16 mouse cellular contexts compared by ENCODE assay signal in genomic region chr9:49959987-49960386, GRCm38 (mm10).
DNase-seq lines count a peak whose midpoint lies in the region; ATAC-seq and TF ChIP-seq lines count a peak whose summit lies in the region.
"Had no signal": no experiment of that assay in that cellular context is flagged by ENCODE, and none has a peak within 500 bp of the region (broad histone marks: within the 10 kb centered on the region; RNA-seq: fewer than 3 reads in every experiment).

No protein-coding gene starts in this region.

- no peak for TF ChIP-seq CTCF in kidney, postnatal 0 days (IDR thresholded peaks at IDR 0.05; ENCODE audit: low read depth)
- TF ChIP-seq CTCF in layer of hippocampus, adult 2 months (conservative IDR thresholded peaks at IDR 0.05) = no peak

- DNase-seq in heart, postnatal 4 days = no peak
- DNase-seq in kidney, postnatal 0 days (ENCODE audit: low spot score) = peak; percentile 38
- no peak for DNase-seq in kidney, adult 8-10 months
- no peak for DNase-seq in layer of hippocampus, adult 2 months (ENCODE audit: low spot score in 2 of 2)
- DNase-seq: cerebellum, adult 11 months; cerebellum, postnatal 25 days; gastrocnemius, postnatal 36 days; heart, postnatal 10 days; kidney, adult 2 months; lung, adult 2 months had no signal

- WGBS in heart, embryonic 15.5 days = 40% methylated on average over 10 of the region's 10 CpGs
- WGBS in kidney, postnatal 0 days = 49% methylated on average over 10 of the region's 10 CpGs
- WGBS in hindbrain, embryonic 13.5 days = 46% methylated on average over 10 of the region's 10 CpGs
- 38% methylated on average over 10 of the region's 10 CpGs for WGBS in midbrain, embryonic 16.5 days

- 0 out of 2 replicates have a peak overlapping the region, but pooled peaks have one; percentile 5 for H3K27ac ChIP-seq in heart, embryonic 15.5 days
- H3K27ac ChIP-seq in kidney, postnatal 0 days = no peak overlapping the region
- peak overlapping the region; percentile 27 for H3K27ac ChIP-seq in hindbrain, embryonic 13.5 days
- H3K27ac ChIP-seq in midbrain, embryonic 16.5 days (ENCODE audit: low read length) = no peak overlapping the region
- no peak overlapping the region for H3K27ac ChIP-seq in layer of hippocampus, adult 2 months
- H3K27ac ChIP-seq: embryonic facial prominence, embryonic 15.5 days; limb, embryonic 15.5 days; macrophage had no signal

- no peak overlapping the region for H3K4me3 ChIP-seq in heart, embryonic 15.5 days
- no peak overlapping the region for H3K4me3 ChIP-seq in kidney, postnatal 0 days (replicated peaks; ENCODE audit: low read depth, low read length)
- H3K4me3 ChIP-seq in hindbrain, embryonic 13.5 days = no peak overlapping the region
- no peak overlapping the region for H3K4me3 ChIP-seq in midbrain, embryonic 16.5 days (ENCODE audit: low read depth, low read length)
- H3K4me3 ChIP-seq in layer of hippocampus, adult 2 months = no peak overlapping the region
- H3K4me3 ChIP-seq: embryonic facial prominence, embryonic 15.5 days; limb, embryonic 15.5 days had no signal

- no peak overlapping the region for H3K4me2 ChIP-seq in heart, embryonic 15.5 days
- no peak overlapping the region for H3K4me2 ChIP-seq in kidney, postnatal 0 days (ENCODE audit: low read length)
- H3K4me2 ChIP-seq in hindbrain, embryonic 13.5 days = no peak overlapping the region
- H3K4me2 ChIP-seq in midbrain, embryonic 16.5 days (ENCODE audit: low read length) = no peak overlapping the region
- H3K4me2 ChIP-seq: embryonic facial prominence, embryonic 15.5 days; limb, embryonic 15.5 days had no signal

- peaks cover 23% of the 10 kb centered on the region for H3K4me1 ChIP-seq in heart, embryonic 15.5 days (replicated peaks)
- peaks cover 17% of the 10 kb centered on the region; the same call in 1 of the 2 replicates for H3K4me1 ChIP-seq in kidney, postnatal 0 days (replicated peaks; ENCODE audit: insufficient read depth, low read length)
- H3K4me1 ChIP-seq in hindbrain, embryonic 13.5 days (replicated peaks) = peaks cover 49% of the 10 kb centered on the region
- peaks cover 27% of the 10 kb centered on the region for H3K4me1 ChIP-seq in midbrain, embryonic 16.5 days (ENCODE audit: control insufficient read depth, insufficient read depth, low read length)

- no peaks in the 10 kb centered on the region for H3K27me3 ChIP-seq in heart, embryonic 15.5 days
- no peaks in the 10 kb centered on the region for H3K27me3 ChIP-seq in kidney, postnatal 0 days (ENCODE audit: insufficient read depth, low read length)
- H3K27me3 ChIP-seq in hindbrain, embryonic 13.5 days = no peaks in the 10 kb centered on the region
- no peaks in the 10 kb centered on the region for H3K27me3 ChIP-seq in midbrain, embryonic 16.5 days (ENCODE audit: control insufficient read depth, insufficient read depth, low read depth, low read length)
- H3K27me3 ChIP-seq: embryonic facial prominence, embryonic 15.5 days; limb, embryonic 15.5 days had no signal

- H3K9me3 ChIP-seq in heart, embryonic 15.5 days (replicated peaks) = no peaks in the 10 kb centered on the region
- no peaks in the 10 kb centered on the region for H3K9me3 ChIP-seq in kidney, postnatal 0 days (replicated peaks; ENCODE audit: low read length)
- H3K9me3 ChIP-seq in hindbrain, embryonic 13.5 days = no peaks in the 10 kb centered on the region
- no peaks in the 10 kb centered on the region for H3K9me3 ChIP-seq in midbrain, embryonic 16.5 days (replicated peaks; ENCODE audit: control insufficient read depth, low read length, poor library complexity, severe bottlenecking)
- H3K9me3 ChIP-seq: embryonic facial prominence, embryonic 15.5 days; limb, embryonic 15.5 days had no signal

- ATAC-seq in heart, embryonic 15.5 days (replicated peaks; ENCODE audit: insufficient number of reproducible peaks, insufficient read depth, low FRiP score, low read depth) = peak; percentile 57
- no peak for ATAC-seq in kidney, postnatal 0 days (replicated peaks; ENCODE audit: low FRiP score, low read depth)
- ATAC-seq in hindbrain, embryonic 13.5 days (ENCODE audit: low FRiP score) = no peak
- ATAC-seq in midbrain, embryonic 16.5 days = peak; percentile 65; the same call in 1 of the 2 replicates

- H3K36me3 ChIP-seq in heart, embryonic 15.5 days = no peaks in the 10 kb centered on the region
- no peaks in the 10 kb centered on the region for H3K36me3 ChIP-seq in kidney, postnatal 0 days (ENCODE audit: insufficient read depth, low read length)
- no peaks in the 10 kb centered on the region for H3K36me3 ChIP-seq in hindbrain, embryonic 13.5 days
- H3K36me3 ChIP-seq in midbrain, embryonic 16.5 days (ENCODE audit: control insufficient read depth, insufficient read depth, low read length) = no peaks in the 10 kb centered on the region
- H3K36me3 ChIP-seq: embryonic facial prominence, embryonic 15.5 days; limb, embryonic 15.5 days had no signal

- no peak overlapping the region for H3K9ac ChIP-seq in heart, embryonic 15.5 days
- H3K9ac ChIP-seq in kidney, postnatal 0 days (ENCODE audit: low read depth, low read length) = no peak overlapping the region
- H3K9ac ChIP-seq in hindbrain, embryonic 13.5 days = no peak overlapping the region
- no peak overlapping the region for H3K9ac ChIP-seq in midbrain, embryonic 16.5 days (ENCODE audit: low read depth, low read length)
- H3K9ac ChIP-seq: embryonic facial prominence, embryonic 15.5 days; limb, embryonic 15.5 days had no signal

Comparison
In these comparisons a context has a peak if more than half of its experiments do, and no peak if none do; other contexts are left out.
1. ATAC-seq: peak in heart, embryonic 15.5 days (single experiment) and midbrain, embryonic 16.5 days (single experiment); none in kidney, postnatal 0 days (single experiment) and hindbrain, embryonic 13.5 days (single experiment).
2. H3K27ac ChIP-seq: peak in heart, embryonic 15.5 days (single experiment) and hindbrain, embryonic 13.5 days (single experiment); none in kidney, postnatal 0 days (single experiment), midbrain, embryonic 16.5 days (single experiment) and layer of hippocampus, adult 2 months (single experiment).